Mouse (Mus musculus): ENCODE data around the gene Ficd.
"Not testable (repeated sequence)": the region's sequence is repeated elsewhere in the genome, so short reads cannot be mapped to it uniquely, and the experiment has no call there.

Gene Ficd

DNA sequence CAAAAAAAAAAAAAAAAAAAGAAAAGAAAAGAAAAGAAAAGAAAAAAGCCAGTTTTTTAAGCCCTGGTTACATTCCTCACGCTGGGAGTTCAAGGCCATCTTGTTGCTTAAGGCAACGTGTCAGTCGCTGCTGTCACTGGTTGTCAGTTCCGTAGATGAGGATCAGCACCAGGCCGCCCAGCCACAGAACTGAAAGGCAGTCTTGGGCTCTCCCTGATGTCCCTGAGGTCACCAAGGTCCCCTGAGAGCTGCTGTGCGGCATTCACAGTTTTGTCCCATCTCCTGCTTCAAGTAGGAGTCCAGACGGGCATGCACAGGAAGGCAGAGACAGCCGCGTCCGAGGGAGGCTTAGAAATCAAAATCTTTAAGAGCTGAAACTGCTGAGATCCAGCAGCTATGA lies 40.0 kb downstream of the Ficd start:
- DNase-seq, result no peak

DNA sequence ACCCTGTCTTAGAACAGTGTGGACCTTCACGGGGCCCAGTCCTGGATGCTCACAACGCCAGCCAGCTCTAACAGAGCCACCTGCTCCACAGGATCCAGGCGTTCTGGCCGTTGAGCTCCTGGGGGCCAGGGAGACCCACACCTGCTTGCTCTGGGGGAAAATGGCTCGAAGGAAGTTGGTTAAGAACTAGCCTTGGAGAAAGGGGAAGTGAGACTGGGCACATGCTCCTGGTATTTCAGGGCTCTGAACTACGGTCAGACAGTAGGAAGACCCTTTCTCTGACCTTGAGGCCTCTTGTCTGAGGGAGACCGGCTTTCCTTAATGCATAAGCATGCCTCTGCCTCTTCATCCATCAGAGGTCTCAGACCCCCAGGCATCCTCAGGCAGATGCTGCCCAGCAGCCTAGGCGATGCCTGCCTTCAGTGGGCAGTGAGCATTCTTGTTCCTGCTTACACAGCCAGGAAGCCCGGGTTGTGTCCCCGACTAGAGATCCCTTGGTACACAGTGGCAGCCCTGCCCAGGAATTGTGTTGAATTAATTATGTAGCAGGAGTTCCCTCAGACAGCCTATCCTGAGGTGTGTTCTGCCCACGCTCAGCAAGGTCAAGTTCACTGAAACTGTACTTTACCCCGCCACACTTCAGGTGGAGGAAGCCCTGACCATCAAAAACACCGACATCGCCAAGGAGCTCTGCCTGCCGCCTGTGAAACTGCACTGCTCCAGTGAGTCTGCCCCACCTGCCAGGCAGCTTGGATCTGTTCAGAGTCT lies 40.7 kb downstream of the Ficd start:
- DNase-seq, result no peak

DNA sequence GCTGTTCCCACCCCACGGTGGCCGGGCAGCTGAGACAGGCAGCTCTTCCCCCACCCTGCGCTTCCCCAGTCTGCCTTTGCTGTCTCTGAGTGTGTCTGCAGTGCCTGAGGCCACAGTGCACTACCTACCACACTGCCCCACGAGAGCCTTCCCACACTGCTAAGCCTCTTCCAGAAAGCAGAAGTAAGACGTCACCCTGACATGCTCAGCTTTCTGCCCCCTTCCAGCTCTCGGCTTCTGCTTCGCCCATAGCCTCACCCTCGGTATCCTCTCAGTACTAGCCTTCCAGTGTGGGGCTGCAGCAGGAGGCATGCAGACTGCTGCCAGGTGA lies 41.3 kb downstream of the Ficd start:
- no peak for DNase-seq

DNA sequence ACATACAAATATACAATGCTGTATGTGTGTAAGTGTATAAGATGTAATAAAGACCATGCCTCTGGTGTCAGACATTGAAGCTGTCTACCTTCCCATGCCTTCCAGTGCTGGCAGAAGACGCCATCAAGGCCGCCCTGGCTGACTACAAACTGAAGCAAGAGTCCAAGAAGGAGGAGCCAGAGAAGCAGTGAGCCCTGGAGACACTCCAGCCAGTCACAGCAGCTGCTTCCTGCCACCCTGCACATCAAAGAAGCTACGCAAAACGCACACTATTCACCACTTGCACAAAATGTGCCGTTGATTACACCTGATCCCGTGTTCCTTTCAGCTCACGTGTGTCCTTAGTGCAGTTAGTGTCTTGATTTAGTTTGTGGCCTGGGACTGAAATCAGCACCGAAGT lies 42.1 kb downstream of the Ficd start:
- DNase-seq, result not testable (repeated sequence)

DNA sequence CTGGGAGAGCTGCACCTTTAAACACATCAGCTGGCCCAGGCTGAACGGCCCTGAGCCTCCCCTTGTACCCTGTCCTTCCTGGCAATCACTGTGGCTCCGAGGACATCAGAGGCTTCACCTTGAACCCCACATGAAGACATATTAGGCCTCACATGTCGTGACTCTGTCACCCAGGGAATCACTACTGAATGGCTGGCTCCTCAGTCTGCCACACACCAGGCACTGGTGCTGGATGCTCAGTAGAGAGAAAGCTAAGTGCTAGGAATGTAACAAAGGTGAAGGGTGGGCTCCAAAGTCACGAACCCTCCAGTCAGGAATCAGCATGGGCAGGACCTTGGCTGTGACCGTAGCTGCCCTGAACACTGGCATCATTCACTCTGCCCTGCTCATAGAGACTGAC lies 44.0 kb downstream of the Ficd start:
- DNase-seq, result no peak

DNA sequence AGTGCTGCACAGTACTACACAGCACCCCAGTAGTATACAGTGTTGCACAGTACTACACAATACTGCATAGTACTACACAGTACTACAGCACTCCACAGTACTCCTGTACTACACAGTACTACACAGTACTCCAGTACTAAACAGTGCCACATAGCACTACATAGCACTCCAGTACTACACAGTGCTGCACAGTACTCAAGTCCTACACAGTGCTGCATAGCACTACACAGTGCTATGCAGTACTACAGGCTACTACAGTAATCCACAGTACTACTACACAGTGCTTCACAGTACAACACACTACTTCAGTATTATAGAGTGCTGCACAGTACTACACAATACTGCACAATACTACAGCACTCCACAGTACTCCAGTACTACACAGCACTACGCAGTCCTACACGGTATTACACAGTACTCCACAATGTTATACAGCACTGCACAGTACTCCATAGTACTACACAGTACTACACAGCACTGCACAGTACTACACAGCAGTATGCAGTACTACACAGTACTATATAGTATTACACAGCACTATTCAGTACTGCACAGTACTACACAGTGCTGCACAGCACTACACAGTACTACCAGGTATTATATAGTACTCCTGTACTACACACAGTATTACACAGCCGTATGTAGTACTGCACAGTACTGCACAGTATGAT lies 44.6 kb downstream of the Ficd start:
- DNase-seq, result no peak

DNA sequence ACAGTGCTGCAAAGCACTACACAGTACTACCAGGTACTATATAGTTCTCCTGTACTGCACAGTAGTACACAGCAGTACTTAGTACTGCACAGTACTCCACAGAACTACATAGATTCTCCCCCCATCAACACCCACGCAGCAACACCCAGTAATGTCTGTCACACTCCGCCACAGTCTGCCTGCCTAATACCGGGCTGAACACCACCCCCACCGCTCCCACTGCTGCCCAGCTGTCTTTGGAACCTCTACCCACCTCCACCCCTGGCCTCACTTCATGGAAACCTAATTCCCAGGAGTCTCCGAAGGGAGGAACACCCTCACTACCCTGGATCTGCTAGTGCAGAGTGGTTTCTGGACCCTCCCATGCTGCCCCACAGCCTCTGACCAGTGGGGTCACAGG lies 45.2 kb downstream of the Ficd start:
- DNase-seq, result no peak

DNA sequence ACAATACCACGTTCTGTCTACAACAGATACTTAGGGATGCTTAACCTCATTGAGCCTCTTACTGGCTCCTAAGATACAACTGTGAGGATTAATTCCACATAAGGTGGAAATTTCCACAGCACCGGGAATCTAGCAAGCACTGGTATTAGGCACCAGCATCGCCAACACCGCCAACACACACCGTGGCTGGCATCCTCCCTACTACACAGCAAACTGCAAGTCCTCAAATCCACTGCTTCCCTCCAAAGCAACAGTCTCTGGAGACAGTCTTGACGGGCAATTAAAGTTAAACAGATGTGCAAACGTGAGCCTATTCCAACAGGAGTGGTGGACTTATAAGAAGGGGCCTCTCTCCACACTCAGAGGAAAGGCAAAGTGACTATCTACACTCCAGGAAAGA lies 45.7 kb downstream of the Ficd start:
- DNase-seq, result no peak

DNA sequence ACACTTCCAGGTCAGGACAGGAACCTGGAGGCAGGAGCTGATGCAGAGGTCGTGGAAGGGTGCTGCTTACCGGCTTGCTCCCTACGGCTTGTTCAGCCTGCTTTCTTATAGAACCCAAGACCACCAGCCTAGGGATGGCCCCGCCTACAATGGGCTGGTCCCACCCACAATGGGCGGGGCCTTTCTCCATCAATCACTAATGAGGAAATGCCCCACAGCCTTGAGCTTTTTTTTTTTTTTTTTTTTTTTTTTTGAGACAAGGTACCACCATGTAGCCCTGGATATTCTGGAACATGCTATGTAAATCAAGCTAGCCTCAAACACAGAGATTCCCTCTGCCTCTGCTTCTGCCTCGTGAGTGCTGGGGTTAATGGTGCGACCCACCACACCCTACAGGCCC lies 46.3 kb downstream of the Ficd start:
- no peak for DNase-seq

DNA sequence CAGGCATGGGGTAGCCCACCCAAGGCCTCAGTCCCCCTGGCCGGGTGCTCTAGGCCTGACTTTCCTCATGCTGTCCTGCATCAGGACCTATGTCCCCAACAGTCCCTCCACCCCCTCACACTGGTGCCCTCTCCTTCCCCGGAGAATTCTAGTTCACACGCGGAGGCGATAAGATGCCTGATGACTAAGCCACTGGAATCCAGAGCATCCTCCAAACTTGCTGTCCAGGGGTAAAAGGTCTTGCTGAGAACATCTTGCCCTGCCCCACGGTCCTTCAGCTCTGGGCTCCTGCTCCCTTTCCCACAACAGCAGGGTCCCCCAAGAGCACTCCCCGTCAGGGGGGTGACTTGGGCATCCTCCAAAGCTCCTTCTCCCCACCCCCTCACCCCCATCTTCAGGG lies 47.0 kb downstream of the Ficd start:
- no peak for DNase-seq

DNA sequence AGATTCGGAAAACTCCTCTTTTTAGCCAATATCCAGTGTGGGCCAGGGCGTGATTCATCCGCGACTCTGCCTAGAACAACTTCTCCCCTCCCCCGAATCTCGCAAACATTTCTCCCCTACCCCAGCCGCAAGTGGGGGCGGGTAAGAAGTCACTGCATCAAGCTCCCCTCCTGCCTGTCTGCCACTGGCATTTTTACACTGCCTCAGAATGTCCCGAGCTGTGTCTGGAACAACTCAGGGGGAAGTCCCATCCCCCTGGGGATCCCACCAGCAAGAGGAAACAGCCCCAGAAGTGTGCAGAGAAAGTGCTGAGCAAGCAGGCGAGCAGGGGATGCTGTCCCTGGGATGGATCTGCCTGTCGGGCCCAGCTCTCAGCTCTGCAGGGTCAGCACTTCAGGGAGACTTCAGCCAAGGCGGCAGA lies 48.0 kb downstream of the Ficd start:
- no peak for DNase-seq

DNA sequence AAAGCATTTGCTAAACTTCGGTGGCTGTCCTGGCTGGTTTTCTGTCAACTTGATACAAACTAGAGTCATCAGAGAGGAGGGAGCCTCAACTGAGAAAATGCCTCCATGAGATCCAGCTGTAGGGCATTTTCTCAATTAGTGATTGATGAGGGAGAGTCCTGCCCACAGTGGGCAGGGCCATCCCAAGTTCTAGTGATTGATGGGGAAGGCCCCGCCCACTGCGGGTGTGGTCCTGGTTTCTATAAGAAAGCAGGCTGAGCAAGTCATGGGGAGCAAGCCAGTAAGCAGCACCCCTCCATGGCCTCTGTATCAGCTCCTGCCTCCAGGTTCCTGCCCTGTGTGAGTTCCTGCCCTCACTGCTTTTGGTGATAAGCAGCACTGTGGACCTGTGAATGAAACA lies 48.5 kb downstream of the Ficd start:
- not testable (repeated sequence) for DNase-seq

DNA sequence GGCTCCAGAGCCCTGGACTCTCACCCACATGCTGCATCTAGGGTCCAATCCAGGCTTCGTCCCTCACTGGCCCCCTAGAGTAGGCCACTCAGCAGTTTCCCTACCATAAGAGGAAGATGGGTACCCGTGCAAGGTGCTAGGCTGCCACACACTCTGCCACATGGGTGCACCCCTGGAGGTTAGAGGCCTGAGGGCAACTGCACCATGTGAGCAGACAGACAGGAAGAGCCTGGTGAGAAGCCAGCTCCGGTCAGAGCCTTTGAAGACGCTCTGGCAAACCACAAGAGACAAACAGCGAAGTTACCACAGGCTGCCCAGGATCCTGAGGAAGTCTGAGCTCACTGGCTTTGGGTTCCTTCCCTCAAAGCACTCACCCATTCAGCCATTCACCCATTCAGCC lies 51.4 kb downstream of the Ficd start:
- no peak for DNase-seq

DNA sequence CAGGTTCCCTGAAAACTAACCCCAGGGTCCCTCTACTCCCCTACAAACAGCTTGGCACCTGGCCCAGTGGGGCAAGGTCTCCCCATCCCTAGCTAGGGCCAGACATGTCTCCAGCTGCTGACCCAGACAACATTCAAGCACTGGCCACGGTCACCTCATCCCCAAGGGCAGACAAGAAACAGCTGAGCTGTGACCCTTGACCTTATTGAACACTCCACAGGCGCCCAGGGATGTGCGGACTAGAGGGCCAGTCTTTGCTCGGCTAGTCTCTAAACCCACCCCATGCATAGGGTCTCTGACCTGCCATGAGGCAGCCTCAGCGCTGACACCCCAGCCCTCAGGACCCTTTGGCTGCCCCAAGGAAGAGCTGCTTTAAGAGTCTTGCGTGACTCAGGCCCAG lies 53.0 kb downstream of the Ficd start:
- DNase-seq, result no peak

DNA sequence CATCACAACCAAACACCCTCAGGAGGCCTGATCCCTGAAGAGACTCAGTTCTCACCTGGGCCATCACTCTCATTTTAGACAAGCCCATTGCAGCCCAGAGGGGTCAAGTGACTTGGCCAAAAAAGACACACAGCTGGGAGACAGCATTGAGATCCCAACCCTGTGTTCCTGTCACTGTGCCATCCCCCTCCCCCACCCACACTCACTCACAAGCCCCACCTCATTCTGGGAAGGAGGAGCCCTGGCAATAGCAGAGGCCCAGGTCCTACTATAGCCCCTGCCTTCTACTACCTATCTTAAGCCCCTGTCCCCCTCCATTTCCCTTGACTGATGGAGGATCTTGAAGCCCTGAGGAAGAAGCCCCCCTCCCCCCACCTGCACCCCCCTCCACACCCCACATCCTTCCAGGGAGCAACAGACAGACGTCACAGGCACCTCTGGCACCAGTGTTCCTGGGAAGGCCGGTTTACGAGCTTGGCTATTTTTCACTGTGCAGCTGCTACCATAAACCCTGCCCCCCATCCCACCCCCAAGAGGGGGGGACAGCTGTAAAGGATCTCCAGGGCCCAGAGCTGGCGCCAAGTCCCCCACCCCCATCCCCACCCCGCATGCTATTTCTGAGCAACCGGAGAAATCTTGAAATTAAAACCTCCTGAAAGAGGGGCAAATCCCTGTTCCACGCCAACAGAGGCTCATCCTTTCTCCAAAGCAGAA lies 53.6 kb downstream of the Ficd start:
- no peak for DNase-seq

All from cerebellum, adult 11 months (tissue).